Mouse (Mus musculus) CD4-positive, CD25-positive, alpha-beta regulatory T cell (primary cell): ENCODE data around the gene Ak9. TPM values are rescaled to one million over a fixed set of nuclear protein-coding genes. Genes with fewer than 3 reads are reported as not detected.

Source experiments
- polyA plus RNA-seq: library from polyadenylated mRNA; unstranded; fragments of 100-300 nt; shearing (Covaris generic); gene quantifications from one replicate; pipeline ENCODE4 v1.2.1, GENCODE M21; 2017

The Ak9 gene
- not detected for polyA plus RNA-seq

GRCm38 (mm10) chr10:41303639-41304444 lies at the start of gene Ak9:
Ak9 (plus strand) TSS chr10:41303980.

GRCm38 (mm10) chr10:41302689-41303431 lies 920 bp upstream of the Ak9 start, which contains the start of gene Fig4:
Fig4 (minus strand) TSS chr10:41303260.

GRCm38 (mm10) chr10:41450137-41450670 lies 146.4 kb downstream of the Ak9 start, which contains the start of gene Zbtb24:
Zbtb24 (plus strand) TSS chr10:41450383.

DNA sequence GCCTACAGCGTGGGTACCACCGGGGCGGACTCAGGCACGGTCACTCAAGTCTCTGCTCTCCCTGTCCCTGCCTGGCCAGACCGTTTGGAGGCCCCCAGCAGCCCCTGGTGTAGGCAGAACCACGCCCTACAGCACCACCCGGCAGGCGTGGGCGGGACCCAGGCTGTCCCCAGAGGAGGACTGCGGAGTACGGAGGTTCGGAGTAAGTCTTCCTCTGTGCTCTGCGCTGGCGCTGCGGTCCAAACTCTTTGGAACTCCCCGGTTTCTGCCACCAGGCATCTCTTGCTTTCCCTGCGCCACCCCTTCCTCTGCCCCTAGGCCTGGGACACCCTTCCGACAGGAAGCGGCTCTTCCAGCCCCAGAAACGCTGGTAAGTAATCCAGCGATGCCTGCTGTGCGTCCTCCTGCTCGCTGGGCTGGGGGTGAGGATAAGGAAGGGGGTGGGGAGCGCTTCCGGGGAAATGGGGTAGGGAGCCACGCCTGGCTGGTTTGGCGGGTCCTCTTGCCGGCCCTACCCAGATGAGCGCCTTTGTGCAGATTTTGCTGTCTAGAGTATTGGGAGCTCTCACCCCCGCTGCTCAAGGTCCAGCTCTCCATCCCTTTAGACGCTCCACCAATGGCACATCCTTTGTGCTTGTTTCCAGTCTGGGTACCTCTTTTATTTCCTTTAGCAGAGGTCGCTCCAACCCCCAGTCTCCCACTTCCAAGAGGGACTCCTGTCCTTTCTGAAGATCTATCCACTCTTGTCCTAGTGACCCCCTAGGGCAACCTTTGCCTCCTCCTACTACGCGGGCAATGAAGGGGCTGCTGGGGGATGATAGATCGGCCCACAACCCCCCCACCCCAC lies 172.6 kb downstream of the Ak9 start, which contains the start of gene Mical1:
TSS of gene Mical1 (plus strand) at position 144 of the 847 bp plus-strand sequence.

Other genes with a start within 250 kb of the Ak9 start
- gene Gpr6, start 231.7 kb upstream of the Ak9 start, polyA plus RNA-seq = not detected
- gene Fig4, start 720 bp upstream of the Ak9 start, polyA plus RNA-seq = 38.0 TPM
- gene Zbtb24, start 146.4 kb downstream of the Ak9 start, polyA plus RNA-seq = 47.6 TPM
- gene Mical1, start 172.3 kb downstream of the Ak9 start, polyA plus RNA-seq = 108 TPM
- gene Smpd2, start 186.4 kb downstream of the Ak9 start, polyA plus RNA-seq = 42.6 TPM
- 0.28 TPM for gene Ppil6, start 186.5 kb downstream of the Ak9 start, polyA plus RNA-seq
- 213 TPM for gene Cd164, start 215.4 kb downstream of the Ak9 start, polyA plus RNA-seq